Mouse (Mus musculus) limb, embryonic 15.5 days (tissue): ENCODE measurements at regions not wholly inside any gene's neighbourhood (a gene's known extent, or its start where the extent isn't known, plus 50 kb on each side); places are given as distances from the start of the nearest gene placed in this dataset.

ENCODE experiments used
- ATAC-seq: fragments of 200-750 bp; cut with Nextera tagmentation; 2 replicates; pipeline ENCODE4 v1.8.0; 2017; ENCODE audit warnings: low read depth, moderate TSS enrichment; ENCODE audit not compliant: insufficient number of reproducible peaks, low FRiP score, low TSS enrichment
- H3K27ac ChIP-seq: fragments of 300-500 bp; sonication (generic); 2 replicates; pipeline ENCODE4 v1.5.1; 2015; ENCODE audit warnings: moderate library complexity, mild to moderate bottlenecking, inconsistent platforms
- H3K27me3 ChIP-seq: fragments of 300-500 bp; sonication (generic); 2 replicates; pipeline ENCODE4 v1.6.1; 2015; ENCODE audit warnings: inconsistent platforms
- H3K36me3 ChIP-seq: fragments of 300-500 bp; sonication (generic); 2 replicates; pipeline ENCODE4 v1.6.1; 2015; ENCODE audit warnings: inconsistent platforms
- H3K4me1 ChIP-seq: fragments of 300-500 bp; sonication (generic); 2 replicates; pipeline ENCODE4 v1.6.1; 2015; ENCODE audit warnings: inconsistent platforms
- H3K4me2 ChIP-seq: fragments of 300-500 bp; sonication (generic); 2 replicates; pipeline ENCODE4 v1.6.1; 2015; ENCODE audit warnings: mild to moderate bottlenecking, inconsistent platforms
- H3K4me3 ChIP-seq: fragments of 300-500 bp; sonication (generic); 2 replicates; pipeline ENCODE4 v1.5.1; 2015; ENCODE audit warnings: mild to moderate bottlenecking, inconsistent platforms
- H3K9ac ChIP-seq: fragments of 300-500 bp; sonication (generic); 2 replicates; pipeline ENCODE4 v1.6.1; 2015; ENCODE audit warnings: inconsistent platforms
- H3K9me3 ChIP-seq: fragments of 300-500 bp; sonication (generic); 2 replicates; pipeline ENCODE4 v1.6.1; 2016; ENCODE audit warnings: inconsistent platforms
- WGBS: fragments of 180-500 bp; shearing (Covaris S2); methylation state at CpG from one replicate; pipeline ENCODE4 v1.1.7; 2015; 5-methylcytosine and 5-hydroxymethylcytosine counted together

DNA sequence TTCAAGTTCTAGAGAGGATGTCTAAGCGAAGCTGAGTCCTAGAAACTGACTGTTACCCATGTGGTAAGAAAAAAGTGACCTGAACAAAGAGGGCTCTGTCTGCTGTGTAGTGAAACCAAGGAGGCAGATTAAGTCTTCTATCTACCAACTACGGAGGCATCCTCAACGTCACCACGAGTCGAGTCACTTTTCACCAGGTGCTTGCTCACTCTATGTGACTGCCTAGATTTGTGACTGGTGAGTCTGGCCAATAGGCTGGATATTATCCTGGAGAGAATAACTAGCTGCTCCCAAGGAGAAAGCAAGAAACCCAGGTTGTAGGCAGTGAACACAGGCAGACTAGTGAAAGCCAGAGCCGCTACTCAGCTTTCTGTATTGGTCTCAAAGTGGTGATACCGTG lies 191.2 kb downstream of the Cd83 start:
- Histone ChIP-seq H3K4me2 (no peak overlapping the region), H3K9me3 (no peaks in the 10 kb centered on the region), H3K9ac (no peak overlapping the region), H3K36me3 (no peaks in the 10 kb centered on the region), H3K27me3 (no peaks in the 10 kb centered on the region), H3K4me3 (no peak overlapping the region), H3K27ac (no peak overlapping the region), H3K4me1 (no peaks in the 10 kb centered on the region)
- no peak for ATAC-seq
- WGBS, result 73% methylated on average over 7 of the region's 7 CpGs

DNA sequence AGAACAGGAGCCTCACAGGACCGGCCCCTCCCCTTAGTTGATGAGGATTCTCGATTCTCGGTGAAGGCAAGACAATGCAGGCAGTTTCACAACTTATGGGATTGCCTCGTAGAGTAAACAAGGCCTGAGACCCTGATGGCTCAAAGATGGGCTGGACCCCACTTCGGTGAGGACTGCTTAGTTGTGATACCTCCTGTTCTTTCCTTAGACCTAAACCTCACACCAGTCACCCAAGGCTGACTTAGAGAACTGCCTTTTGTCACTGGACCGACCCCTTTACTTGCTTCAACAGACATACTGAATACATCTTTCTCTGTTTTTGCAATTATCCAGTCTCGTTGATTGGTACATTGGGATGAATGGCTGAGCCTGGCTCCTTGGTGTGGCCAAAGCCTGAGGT lies 192.1 kb downstream of the Cd83 start:
- Histone ChIP-seq H3K27ac (no peak overlapping the region), H3K27me3 (no peaks in the 10 kb centered on the region), H3K4me1 (no peaks in the 10 kb centered on the region), H3K9ac (no peak overlapping the region), H3K4me2 (no peak overlapping the region), H3K4me3 (no peak overlapping the region), H3K9me3 (no peaks in the 10 kb centered on the region), H3K36me3 (no peaks in the 10 kb centered on the region)
- WGBS, result 83% methylated on average over 7 of the region's 7 CpGs
- no peak for ATAC-seq

DNA sequence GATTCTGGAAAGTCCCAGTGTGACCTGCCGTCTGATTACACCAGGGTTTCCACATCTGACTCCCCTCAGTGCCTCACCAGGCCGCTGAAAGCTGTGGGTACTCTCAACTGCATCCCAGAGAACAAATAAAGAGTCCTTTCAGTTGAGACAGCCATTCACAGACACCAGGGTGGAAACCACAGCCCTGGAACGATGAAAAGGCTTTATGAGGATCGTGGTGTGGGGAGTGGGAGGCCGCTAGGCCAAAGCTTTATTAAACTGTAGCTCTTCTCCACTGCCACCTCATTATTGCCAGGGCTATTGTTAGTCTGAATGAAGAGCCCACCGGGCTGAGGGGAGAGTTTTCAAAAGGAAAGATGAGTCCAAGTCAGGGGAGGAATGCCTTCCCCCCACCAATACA lies 202.8 kb downstream of the Cd83 start:
- no peak for ATAC-seq
- H3K9me3 ChIP-seq, result no peaks in the 10 kb centered on the region
- no peak overlapping the region for H3K27ac ChIP-seq
- H3K4me2 ChIP-seq, result no peak overlapping the region
- H3K4me3 ChIP-seq, result no peak overlapping the region
- H3K9ac ChIP-seq, result no peak overlapping the region
- no peaks in the 10 kb centered on the region for H3K36me3 ChIP-seq
- 51% methylated on average over 6 of the region's 6 CpGs for WGBS
- peaks cover 20% of the 10 kb centered on the region for H3K4me1 ChIP-seq
- H3K27me3 ChIP-seq, result no peaks in the 10 kb centered on the region

DNA sequence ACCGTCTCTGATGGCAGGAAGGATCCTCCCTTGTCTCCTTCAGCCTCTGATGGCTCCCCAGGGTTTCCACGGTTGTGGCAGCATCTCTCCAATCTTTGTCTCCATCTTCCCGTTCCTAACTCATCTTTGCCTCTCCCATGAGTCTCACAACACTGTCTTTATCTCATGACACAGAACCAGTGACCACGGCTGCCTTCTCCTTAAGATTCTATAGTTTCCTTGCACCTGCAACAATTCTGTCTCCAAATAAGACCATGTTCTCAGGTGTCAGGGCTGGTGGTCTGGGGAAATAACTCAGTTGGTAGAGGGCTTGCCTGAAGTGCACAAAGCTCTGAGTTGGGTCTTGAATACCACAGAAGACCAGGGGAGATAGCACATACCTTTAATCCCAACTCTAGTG lies 203.8 kb downstream of the Cd83 start:
- H3K9ac ChIP-seq, result no peak overlapping the region
- H3K27me3 ChIP-seq, result no peaks in the 10 kb centered on the region
- ATAC-seq, result no peak
- H3K4me2 ChIP-seq, result no peak overlapping the region
- H3K9me3 ChIP-seq, result no peaks in the 10 kb centered on the region
- no peak overlapping the region for H3K4me3 ChIP-seq
- peaks cover 20% of the 10 kb centered on the region for H3K4me1 ChIP-seq
- 84% methylated on average over 4 of the region's 4 CpGs for WGBS
- H3K27ac ChIP-seq, result no peak overlapping the region
- H3K36me3 ChIP-seq, result no peaks in the 10 kb centered on the region

DNA sequence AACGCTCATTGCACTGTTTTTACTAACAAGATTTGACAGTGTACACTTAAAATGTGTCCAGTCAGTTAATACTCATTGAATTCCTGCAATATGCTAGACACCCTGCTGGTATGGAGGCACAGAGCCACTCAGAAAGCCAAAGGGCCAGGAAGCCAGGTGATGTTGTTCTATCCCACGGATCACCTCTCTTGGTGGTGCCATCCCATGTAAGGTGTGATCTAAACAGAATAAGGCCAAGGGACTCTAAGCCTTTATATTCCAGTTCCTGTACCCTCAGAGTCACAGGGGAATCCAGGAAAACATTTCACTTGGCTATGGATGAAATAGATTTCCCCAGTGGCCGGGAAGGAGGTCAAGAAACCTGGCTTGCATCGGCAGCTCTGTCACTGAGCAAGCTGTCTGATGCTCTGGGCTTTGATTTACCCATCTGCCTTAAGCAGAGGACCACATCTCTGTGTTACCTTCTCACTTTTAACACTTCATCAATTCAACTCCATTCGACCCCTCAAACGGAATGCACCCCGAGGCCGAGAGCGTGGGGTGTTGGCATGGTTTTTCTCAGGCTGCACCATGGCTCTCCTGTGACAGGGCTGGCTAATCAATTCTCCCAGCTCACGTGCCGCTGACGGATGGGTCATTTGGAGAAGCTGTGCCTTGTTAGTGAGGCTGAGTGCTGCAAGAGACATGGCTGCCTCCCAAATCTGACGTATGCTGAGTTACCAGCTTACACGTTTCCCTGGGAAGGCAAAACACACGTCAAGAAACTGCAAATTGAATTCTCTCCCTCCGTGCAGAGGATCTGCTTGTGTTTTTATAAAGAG lies 205.9 kb downstream of the Cd83 start:
- no peak overlapping the region for H3K4me2 ChIP-seq
- no peak for ATAC-seq
- H3K9me3 ChIP-seq, result no peaks in the 10 kb centered on the region
- H3K27ac ChIP-seq, result no peak overlapping the region
- WGBS, result 27% methylated on average over 16 of the region's 16 CpGs
- H3K36me3 ChIP-seq, result no peaks in the 10 kb centered on the region
- H3K4me3 ChIP-seq, result no peak overlapping the region
- H3K4me1 ChIP-seq, result peaks cover 20% of the 10 kb centered on the region
- no peaks in the 10 kb centered on the region for H3K27me3 ChIP-seq
- H3K9ac ChIP-seq, result no peak overlapping the region

DNA sequence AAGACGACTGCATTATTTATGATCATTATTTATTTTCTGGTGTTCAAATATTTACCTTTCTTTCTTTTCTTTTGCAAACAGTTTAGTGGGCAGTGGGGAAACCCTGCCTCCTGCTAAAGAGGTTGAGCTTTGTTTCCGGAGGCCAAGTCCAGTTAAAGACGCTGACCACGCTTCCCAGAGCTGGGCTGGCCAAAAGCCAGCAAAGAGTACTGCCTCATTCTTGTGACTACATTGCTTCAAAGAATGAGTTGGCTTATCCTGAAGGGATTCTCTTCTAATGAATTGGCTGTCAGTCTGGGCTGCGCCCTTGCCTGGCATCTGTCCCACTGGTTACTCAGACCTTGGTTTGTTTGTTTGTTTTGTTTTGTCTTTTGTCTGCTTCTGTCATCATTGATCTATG lies 207.2 kb downstream of the Cd83 start:
- Histone ChIP-seq H3K4me2 (no peak overlapping the region), H3K36me3 (no peaks in the 10 kb centered on the region), H3K4me3 (no peak overlapping the region), H3K27me3 (no peaks in the 10 kb centered on the region), H3K27ac (no peak overlapping the region), H3K9ac (no peak overlapping the region), H3K4me1 (peaks cover 20% of the 10 kb centered on the region), H3K9me3 (no peaks in the 10 kb centered on the region)
- WGBS, result 34% methylated on average over 5 of the region's 5 CpGs
- ATAC-seq, result no peak

DNA sequence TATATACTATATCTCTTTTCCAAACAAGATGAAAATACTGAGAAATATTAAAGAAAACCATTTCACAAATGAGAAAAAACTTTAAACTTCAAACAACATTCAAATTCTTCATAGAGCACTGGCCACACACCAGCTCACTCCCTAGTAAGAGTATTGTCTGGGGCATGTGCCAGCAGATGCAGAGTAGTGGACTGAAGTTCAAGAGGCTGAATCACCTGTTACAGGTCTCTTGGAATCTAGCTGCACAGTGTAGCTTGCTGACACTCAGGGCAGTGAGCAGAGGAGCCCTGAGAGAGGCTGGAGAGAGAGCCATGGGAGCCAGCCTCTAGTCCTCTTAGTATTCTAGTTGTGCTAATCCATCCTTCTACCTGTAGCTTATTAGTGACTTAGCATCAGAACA lies 208.4 kb downstream of the Cd83 start:
- Histone ChIP-seq H3K4me2 (no peak overlapping the region), H3K27me3 (no peaks in the 10 kb centered on the region), H3K4me1 (peaks cover 15% of the 10 kb centered on the region), H3K27ac (no peak overlapping the region), H3K9ac (no peak overlapping the region), H3K9me3 (no peaks in the 10 kb centered on the region), H3K4me3 (no peak overlapping the region), H3K36me3 (no peaks in the 10 kb centered on the region)
- ATAC-seq, result no peak

DNA sequence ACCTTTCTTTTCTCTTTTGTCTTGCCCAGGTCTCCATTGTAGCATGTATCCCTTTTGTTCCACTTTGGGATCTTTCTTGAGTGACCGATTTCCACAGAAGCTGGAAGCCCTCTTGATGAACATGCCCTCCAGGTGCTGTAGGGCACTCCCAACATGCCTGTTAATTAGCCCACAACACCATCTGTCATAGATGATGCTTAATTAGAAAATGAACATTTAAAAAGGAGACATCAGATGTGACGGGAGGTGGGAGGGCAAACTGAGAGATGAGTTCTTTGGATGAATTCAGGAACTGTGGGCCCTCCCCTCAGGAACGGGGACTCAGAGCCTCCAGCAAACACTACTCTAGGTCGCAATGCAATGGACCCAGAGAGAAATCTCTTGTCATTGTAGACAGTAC lies 209.8 kb downstream of the Cd83 start:
- ATAC-seq, result no peak
- H3K4me3 ChIP-seq, result no peak overlapping the region
- 86% methylated on average over 4 of the region's 4 CpGs for WGBS
- no peaks in the 10 kb centered on the region for H3K27me3 ChIP-seq
- no peaks in the 10 kb centered on the region for H3K9me3 ChIP-seq
- H3K4me2 ChIP-seq, result no peak overlapping the region
- H3K36me3 ChIP-seq, result no peaks in the 10 kb centered on the region
- no peak overlapping the region for H3K9ac ChIP-seq
- H3K27ac ChIP-seq, result no peak overlapping the region
- H3K4me1 ChIP-seq, result peaks cover 15% of the 10 kb centered on the region

DNA sequence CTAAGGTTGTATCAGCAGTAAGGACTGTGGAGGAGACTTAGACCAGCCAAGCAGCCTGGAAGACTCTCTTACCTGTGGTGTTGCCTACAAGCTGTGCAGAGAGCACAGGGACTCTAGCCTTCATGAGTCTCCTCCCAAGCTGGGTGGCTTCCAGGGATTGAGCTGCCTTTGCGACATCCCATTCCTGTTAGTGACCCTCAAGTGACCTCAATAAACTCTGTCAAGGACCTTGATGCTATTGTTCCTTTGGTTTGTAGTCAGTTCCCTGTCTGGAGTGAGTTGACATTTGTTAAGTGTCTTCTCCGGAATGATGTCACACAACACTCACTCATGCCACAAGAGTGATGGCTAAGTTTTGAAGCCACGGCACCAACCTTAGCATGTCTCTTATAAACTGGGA lies 211.0 kb downstream of the Cd83 start:
- Histone ChIP-seq H3K4me1 (peaks cover 12% of the 10 kb centered on the region), H3K36me3 (no peaks in the 10 kb centered on the region), H3K4me2 (no peak overlapping the region), H3K4me3 (no peak overlapping the region), H3K27ac (no peak overlapping the region), H3K9ac (no peak overlapping the region), H3K9me3 (no peaks in the 10 kb centered on the region), H3K27me3 (no peaks in the 10 kb centered on the region)
- WGBS, result 44% methylated on average over 3 of the region's 3 CpGs
- ATAC-seq, result no peak

DNA sequence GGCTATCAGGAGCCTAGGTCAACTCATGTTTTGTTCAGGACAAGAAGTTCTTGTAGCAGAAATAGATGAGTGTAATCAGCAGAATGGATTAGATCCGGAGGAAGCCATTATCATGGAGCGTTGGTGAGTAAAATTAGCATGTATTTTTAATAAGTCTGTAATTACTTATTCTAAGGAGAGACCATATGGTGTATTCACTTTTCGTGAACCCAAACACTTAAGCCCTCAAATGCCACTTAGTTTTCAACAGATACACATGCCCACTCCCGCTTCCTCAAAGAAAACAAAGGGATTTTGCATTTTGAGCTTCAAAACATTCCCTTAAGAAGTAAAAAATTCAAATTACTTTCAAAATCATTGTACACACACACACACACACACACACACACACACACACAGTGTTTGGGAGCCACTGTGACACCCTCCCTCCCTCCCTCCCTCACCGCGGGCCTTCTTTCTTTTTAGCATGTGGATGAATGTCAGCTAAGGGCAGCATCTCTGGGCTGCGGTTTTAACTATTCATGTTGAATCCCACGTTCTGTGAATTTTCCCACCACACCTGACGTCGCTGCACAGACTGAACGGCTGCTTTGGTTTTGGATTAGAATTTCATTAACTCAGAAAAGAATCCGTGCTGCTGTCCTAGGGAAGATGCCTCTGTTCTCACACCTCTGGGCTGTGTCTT lies 217.4 kb downstream of the Cd83 start:
- Histone ChIP-seq H3K4me3 (no peak overlapping the region), H3K27ac (no peak overlapping the region), H3K9ac (no peak overlapping the region), H3K36me3 (no peaks in the 10 kb centered on the region), H3K4me1 (no peaks in the 10 kb centered on the region), H3K9me3 (no peaks in the 10 kb centered on the region), H3K4me2 (no peak overlapping the region), H3K27me3 (no peaks in the 10 kb centered on the region)
- no peak for ATAC-seq
- WGBS, result 87% methylated on average over 12 of the region's 12 CpGs

DNA sequence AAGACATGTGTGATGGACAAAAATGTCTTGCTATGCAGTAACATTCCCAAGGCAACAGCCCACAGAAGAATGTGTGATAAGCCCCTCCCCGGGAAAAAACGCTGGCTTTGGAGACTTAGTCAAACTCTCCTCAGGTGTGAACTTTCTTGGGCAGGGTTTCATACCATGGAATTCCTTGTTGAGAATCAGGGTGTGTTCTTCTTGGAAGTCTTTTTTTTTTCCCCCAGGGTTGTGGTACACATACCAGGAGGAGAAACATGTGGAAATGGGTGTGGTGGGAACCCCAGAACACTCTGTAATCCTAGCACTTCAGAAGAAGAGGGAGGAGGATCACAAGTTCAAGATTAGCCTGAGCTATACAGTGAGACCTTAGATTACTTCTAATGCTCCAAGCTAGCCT lies 228.3 kb downstream of the Cd83 start:
- no peaks in the 10 kb centered on the region for H3K27me3 ChIP-seq
- no peak overlapping the region for H3K27ac ChIP-seq
- no peak overlapping the region for H3K4me3 ChIP-seq
- H3K4me2 ChIP-seq, result no peak overlapping the region
- H3K9me3 ChIP-seq, result no peaks in the 10 kb centered on the region
- H3K4me1 ChIP-seq, result no peaks in the 10 kb centered on the region
- WGBS, result 71% methylated on average over 2 of the region's 2 CpGs
- ATAC-seq, result no peak
- no peak overlapping the region for H3K9ac ChIP-seq
- no peaks in the 10 kb centered on the region for H3K36me3 ChIP-seq

DNA sequence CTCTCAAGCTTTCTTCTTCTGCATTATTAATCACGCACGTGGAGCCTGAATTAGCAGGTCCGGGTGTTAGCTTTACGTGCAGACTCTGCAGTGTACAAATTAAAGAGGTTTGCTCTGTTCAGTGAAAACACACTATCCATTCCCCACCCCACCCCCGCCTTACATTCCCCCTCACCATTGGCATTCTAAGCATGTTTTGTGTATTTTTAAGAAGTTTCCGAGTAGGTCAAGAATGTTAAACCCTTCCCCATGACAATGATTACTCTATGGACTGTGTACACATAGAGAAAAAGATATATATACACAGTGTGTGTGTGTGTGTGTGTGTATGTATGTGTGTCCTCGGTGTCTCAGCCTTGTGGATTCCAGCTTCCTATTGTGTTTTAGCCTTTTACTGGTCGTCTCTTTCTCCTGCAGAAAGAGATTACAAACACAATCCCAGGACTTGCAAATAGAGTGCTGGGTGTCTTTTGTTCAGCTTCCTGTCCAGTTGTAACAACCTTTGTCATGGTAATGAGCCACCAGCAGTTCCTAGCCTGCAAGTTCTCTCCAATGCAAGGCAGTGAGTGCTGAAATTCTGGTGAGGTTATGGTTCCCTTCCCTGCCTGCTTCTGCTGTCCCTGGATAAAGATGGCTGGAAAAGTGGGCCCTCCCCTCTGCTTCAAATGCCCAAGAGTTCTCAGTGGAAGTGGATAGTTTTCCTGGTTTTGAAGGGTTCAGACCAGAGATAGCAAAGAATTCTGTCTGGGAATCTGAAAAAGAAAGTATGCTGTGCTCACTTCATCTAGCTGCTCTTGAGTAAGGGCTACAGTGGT lies 234.1 kb downstream of the Cd83 start:
- H3K27ac ChIP-seq, result no peak overlapping the region
- no peak overlapping the region for H3K4me2 ChIP-seq

More for the DNA sequence above, 234.1 kb downstream of the Cd83 start:
- H3K27me3 ChIP-seq, result 0 out of 2 replicates have a peak, but pooled peaks cover 2% of the 10 kb centered on the region
- no peaks in the 10 kb centered on the region; the same call in 1 of the 2 replicates for H3K4me1 ChIP-seq
- no peaks in the 10 kb centered on the region for H3K36me3 ChIP-seq
- 31% methylated on average over 8 of the region's 8 CpGs for WGBS
- no peak for ATAC-seq
- no peaks in the 10 kb centered on the region for H3K9me3 ChIP-seq
- no peak overlapping the region for H3K9ac ChIP-seq
- no peak overlapping the region for H3K4me3 ChIP-seq
